Mouse (Mus musculus): ENCODE measurements around the gene Ifnz.
"Not testable (repeated sequence)": the region's sequence is repeated elsewhere in the genome, so short reads cannot be mapped to it uniquely, and the experiment has no call there.

- not testable (repeated sequence) for TF ChIP-seq CTCF (IDR thresholded peaks at IDR 0.05; ENCODE audit: control insufficient read depth, insufficient read depth, insufficient replicate concordance, low read depth, low read length); POLR2A (IDR thresholded peaks at IDR 0.05; ENCODE audit: control insufficient read depth, low read depth, low read length)
Observed at GRCm38 (mm10) chr4:88754818-88755340, 27.1 kb upstream of the Ifnz start, which contains the start of gene Gm13271.
